Mouse (Mus musculus) embryonic facial prominence, embryonic 11.5 days (tissue): Measurements from ENCODE around the gene Vegfc. TPM values are rescaled to one million over a fixed set of nuclear protein-coding genes. Genes with fewer than 3 reads are reported as not detected.

Source experiments
- ATAC-seq: fragments of 200-750 bp; cut with Nextera tagmentation; replicated peaks from 2 replicates; pipeline ENCODE4 v1.8.0; 2017; ENCODE audit warnings: low read depth; ENCODE audit not compliant: insufficient number of reproducible peaks, low FRiP score, low TSS enrichment
- DNase-seq: peaks from one replicate; pipeline ENCODE4 v3.0.0-alpha.2; 2015; ENCODE audit warnings: low spot score
- H3K27ac ChIP-seq: fragments of 300-500 bp; sonication (generic); replicated peaks from 2 replicates; pipeline ENCODE4 v1.5.1; 2014; ENCODE audit warnings: mild to moderate bottlenecking, low read depth, low read length, control low read depth
- H3K27me3 ChIP-seq: fragments of 300-500 bp; sonication (generic); 2 replicates; pipeline ENCODE4 v1.6.1; 2014; ENCODE audit warnings: mild to moderate bottlenecking, low read length, moderate library complexity, mixed read lengths; ENCODE audit not compliant: control insufficient read depth, insufficient read depth
- H3K36me3 ChIP-seq: fragments of 300-500 bp; sonication (generic); replicated peaks from 2 replicates; pipeline ENCODE4 v1.6.1; 2014; ENCODE audit warnings: low read depth, mild to moderate bottlenecking, low read length, moderate library complexity, mixed read lengths; ENCODE audit not compliant: control insufficient read depth, insufficient read depth
- H3K4me1 ChIP-seq: fragments of 300-500 bp; sonication (generic); 2 replicates; pipeline ENCODE4 v1.6.1; 2014; ENCODE audit warnings: low read length, mixed read lengths; ENCODE audit not compliant: control insufficient read depth, insufficient read depth
- H3K4me2 ChIP-seq: fragments of 300-500 bp; sonication (generic); 2 replicates; pipeline ENCODE4 v1.6.1; 2014; ENCODE audit warnings: low read depth, mild to moderate bottlenecking, control low read depth, low read length, moderate library complexity
- H3K4me3 ChIP-seq: fragments of 300-500 bp; sonication (generic); 2 replicates; pipeline ENCODE4 v1.5.1; 2014; ENCODE audit warnings: low read depth, low read length, control low read depth
- H3K9ac ChIP-seq: fragments of 300-500 bp; sonication (generic); replicated peaks from 2 replicates; pipeline ENCODE4 v1.6.1; 2014; ENCODE audit warnings: mild to moderate bottlenecking, control low read depth, low read length
- H3K9me3 ChIP-seq: fragments of 300-500 bp; sonication (generic); replicated peaks from 2 replicates; pipeline ENCODE4 v1.6.1; 2016; ENCODE audit warnings: mild to moderate bottlenecking, low read length, inconsistent platforms, mixed read lengths; ENCODE audit not compliant: control insufficient read depth
- WGBS: fragments of 180-500 bp; shearing (Covaris S2); extraction: QIAGEN DNeasy Blood & Tissue Kit; methylation state at CpG from one replicate; pipeline ENCODE4 v1.1.7; 2014; 5-methylcytosine and 5-hydroxymethylcytosine counted together
- polyA plus RNA-seq: library from polyadenylated mRNA; unstranded; fragments of >200 nt; fragmentation: Nextera tagmentation; extraction: Ambion mirVana; gene quantifications from 2 replicates; pipeline ENCODE4 v1.2.1, GENCODE M21; 2014

The Vegfc gene
- 9.4 and 11.0 TPM in 2 replicates for polyA plus RNA-seq

DNA sequence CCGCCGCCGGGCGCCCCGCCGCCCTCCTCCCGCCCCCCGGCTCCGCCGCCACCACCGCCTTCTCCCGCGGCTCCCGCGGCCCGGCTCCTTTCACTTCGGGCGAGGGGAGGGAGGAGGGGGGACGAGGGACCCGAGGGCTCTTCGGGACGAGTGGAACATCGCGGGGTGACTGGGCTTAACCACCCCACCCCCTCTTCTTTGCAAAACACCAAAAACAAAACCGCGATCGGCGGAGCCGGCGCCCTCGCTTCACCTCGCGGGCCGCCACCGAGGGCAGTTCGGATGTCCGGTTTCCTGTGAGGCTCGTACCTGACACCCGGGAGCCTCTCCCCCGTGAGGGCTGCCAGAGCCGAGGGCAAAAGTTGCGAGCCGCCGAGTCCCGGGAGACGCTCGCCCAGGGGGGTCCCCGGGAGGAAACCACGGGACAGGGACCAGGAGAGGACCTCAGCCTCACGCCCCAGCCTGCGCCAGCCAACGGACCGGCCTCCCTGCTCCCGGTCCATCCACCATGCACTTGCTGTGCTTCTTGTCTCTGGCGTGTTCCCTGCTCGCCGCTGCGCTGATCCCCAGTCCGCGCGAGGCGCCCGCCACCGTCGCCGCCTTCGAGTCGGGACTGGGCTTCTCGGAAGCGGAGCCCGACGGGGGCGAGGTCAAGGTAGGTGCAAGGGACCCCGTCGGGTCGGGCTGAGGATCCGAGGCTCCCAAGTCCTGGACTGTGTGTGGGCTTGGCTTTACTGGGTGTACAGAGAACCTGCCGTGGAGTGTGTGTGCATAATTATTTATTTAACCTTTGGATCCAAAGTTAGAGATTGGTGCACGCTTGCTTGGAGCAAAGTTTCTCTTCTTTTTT lies at the start of gene Vegfc:
Vegfc (plus strand) TSS at position 336 of the 850 bp plus-strand sequence.
- H3K27ac ChIP-seq = peak within 1 kb of the TSS; percentile 60
- H3K4me2 ChIP-seq = peak within 1 kb of the TSS; percentile 81
- DNase-seq = peak; percentile 65
- peak within 1 kb of the TSS; percentile 70 for H3K9ac ChIP-seq
- no peaks in the 10 kb centered on the region; the same call in 1 of the 2 replicates for H3K4me1 ChIP-seq
- H3K36me3 ChIP-seq = no peaks in the 10 kb centered on the region
- 0% methylated on average over 59 of the region's 79 CpGs for WGBS
- peak within 1 kb of the TSS; percentile 73 for H3K4me3 ChIP-seq
- H3K9me3 ChIP-seq = no peaks in the 10 kb centered on the region
- H3K27me3 ChIP-seq = no peaks in the 10 kb centered on the region
- ATAC-seq = peak; percentile 82

DNA sequence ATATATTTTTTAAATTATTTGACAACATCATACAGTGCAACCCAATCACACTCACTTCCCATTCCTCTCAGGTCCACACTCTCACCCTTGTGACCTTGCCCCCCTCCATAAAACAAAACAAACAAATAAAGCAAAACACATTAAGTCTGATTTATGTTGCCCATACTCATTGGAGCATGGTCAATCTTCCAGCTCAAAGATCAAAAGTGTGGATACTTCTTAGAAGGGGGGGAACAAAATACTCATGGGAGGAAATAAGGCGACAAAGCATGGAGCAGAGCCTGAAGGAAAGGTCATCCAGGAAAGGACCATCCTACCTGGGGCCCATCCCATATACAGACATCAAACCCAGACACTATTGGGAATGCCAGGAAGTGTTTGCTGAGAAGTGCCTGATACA lies 42.8 kb upstream of the Vegfc start:
- Histone ChIP-seq H3K9me3 (no peaks in the 10 kb centered on the region), H3K9ac (no peak overlapping the region), H3K36me3 (no peaks in the 10 kb centered on the region), H3K27ac (no peak overlapping the region), H3K4me2 (no peak overlapping the region), H3K27me3 (no peaks in the 10 kb centered on the region), H3K4me1 (no peaks in the 10 kb centered on the region), H3K4me3 (no peak overlapping the region)
- WGBS = 77% methylated on average over 1 of the region's 1 CpGs
- DNase-seq (no peak), ATAC-seq (no peak)

DNA sequence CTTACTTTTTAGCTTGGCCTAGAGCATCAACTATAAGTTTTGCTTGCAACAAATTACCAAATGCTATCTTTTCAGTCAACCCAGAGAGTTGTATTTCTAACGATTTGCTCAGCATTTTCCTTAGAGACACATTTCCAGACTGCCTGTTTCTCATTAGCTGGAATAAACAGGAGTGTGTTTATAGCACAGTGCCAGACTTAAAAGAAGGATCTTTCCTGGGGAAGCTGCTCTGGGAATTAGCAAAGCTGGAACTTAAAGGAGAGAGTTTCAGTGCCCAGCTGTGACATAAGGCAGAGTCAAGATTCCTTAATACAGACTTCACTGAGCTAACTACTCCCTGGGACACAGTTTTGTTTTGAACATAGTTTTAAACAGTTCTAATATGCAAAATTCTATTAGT lies 34.8 kb upstream of the Vegfc start:
- no peak overlapping the region for H3K9ac ChIP-seq
- DNase-seq = peak; percentile 70
- no peak overlapping the region for H3K4me2 ChIP-seq
- WGBS = 9% methylated on average over 1 of the region's 1 CpGs
- no peak overlapping the region for H3K27ac ChIP-seq
- H3K4me3 ChIP-seq = no peak overlapping the region
- no peaks in the 10 kb centered on the region for H3K36me3 ChIP-seq
- no peaks in the 10 kb centered on the region for H3K9me3 ChIP-seq
- no peaks in the 10 kb centered on the region for H3K27me3 ChIP-seq
- no peak for ATAC-seq
- no peaks in the 10 kb centered on the region for H3K4me1 ChIP-seq

DNA sequence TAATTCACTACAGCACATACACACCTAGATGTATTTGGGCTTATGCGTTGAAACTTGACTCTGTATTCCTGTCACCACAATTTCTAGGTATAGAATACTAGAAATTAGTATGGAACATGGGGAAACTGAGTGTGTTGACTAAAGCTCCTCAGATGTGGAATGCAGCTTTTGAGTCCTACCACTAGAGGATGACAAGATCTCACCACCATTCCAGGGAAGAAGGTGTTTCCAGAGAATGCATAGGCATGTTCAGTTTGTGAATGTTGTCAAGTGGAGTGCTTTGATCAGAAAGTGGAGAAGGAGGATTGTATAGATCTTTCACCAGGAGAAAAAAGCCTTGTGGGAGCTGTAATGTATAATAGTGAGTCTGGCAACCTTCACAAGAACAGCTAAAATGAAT lies 33.9 kb upstream of the Vegfc start:
- no peaks in the 10 kb centered on the region for H3K36me3 ChIP-seq
- no peak overlapping the region for H3K9ac ChIP-seq
- no peak overlapping the region for H3K4me3 ChIP-seq
- WGBS = 86% methylated on average over 1 of the region's 1 CpGs
- no peak overlapping the region for H3K27ac ChIP-seq
- ATAC-seq (no peak), DNase-seq (no peak)
- no peak overlapping the region for H3K4me2 ChIP-seq
- no peaks in the 10 kb centered on the region for H3K27me3 ChIP-seq
- no peaks in the 10 kb centered on the region for H3K9me3 ChIP-seq
- no peaks in the 10 kb centered on the region for H3K4me1 ChIP-seq

DNA sequence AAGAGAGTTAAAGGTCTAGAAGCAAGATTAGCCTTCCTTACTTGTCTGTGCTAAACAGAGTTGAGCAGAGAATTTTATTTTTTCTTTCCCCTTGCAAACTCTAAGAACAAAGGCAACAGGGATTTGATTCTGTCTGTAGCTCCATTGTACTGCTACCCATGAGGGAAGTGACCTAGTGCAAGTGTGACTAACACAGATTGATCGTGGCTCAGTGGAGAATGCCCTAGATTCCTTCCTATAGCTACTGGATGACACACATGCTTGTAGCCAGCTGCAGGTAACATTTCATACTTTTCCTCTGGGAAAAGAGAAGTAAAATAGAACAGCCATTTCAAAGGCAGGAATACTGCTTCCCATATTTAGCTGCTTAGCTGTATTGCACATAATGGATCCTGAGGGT lies 24.2 kb upstream of the Vegfc start:
- H3K4me1 ChIP-seq = no peaks in the 10 kb centered on the region
- no peak overlapping the region for H3K9ac ChIP-seq
- H3K36me3 ChIP-seq = no peaks in the 10 kb centered on the region
- H3K9me3 ChIP-seq = no peaks in the 10 kb centered on the region
- DNase-seq (no peak), ATAC-seq (no peak)
- no peak overlapping the region for H3K27ac ChIP-seq
- WGBS = 8% methylated on average over 1 of the region's 1 CpGs
- no peak overlapping the region for H3K4me2 ChIP-seq
- H3K27me3 ChIP-seq = no peaks in the 10 kb centered on the region
- H3K4me3 ChIP-seq = no peak overlapping the region

DNA sequence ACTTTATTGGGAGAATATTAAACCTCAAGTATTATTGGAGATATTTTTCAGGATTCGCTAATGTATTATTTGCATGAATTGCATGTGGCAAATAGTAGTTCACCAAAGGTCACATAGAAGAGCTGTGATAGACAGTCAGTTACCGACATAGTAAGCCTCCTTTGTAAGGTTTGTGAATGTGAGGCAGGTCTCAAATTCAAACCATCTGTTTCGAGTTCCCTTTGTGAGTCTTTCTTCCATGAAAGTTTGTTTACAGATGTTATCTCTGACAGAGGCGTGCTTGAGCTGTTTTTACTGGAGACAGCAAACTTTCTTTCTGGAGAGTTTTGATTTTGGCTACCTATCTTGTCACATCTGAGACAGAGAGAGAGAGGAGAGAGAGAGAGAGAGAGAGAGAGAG lies 11.9 kb upstream of the Vegfc start:
- H3K4me2 ChIP-seq = no peak overlapping the region
- H3K36me3 ChIP-seq = no peaks in the 10 kb centered on the region
- H3K4me1 ChIP-seq = no peaks in the 10 kb centered on the region
- ATAC-seq = no peak
- no peak overlapping the region for H3K9ac ChIP-seq
- H3K4me3 ChIP-seq = no peak overlapping the region
- peak; percentile 80 for DNase-seq
- no peaks in the 10 kb centered on the region for H3K9me3 ChIP-seq
- no peaks in the 10 kb centered on the region for H3K27me3 ChIP-seq
- H3K27ac ChIP-seq = no peak overlapping the region
- WGBS = 13% methylated on average over 4 of the region's 4 CpGs

DNA sequence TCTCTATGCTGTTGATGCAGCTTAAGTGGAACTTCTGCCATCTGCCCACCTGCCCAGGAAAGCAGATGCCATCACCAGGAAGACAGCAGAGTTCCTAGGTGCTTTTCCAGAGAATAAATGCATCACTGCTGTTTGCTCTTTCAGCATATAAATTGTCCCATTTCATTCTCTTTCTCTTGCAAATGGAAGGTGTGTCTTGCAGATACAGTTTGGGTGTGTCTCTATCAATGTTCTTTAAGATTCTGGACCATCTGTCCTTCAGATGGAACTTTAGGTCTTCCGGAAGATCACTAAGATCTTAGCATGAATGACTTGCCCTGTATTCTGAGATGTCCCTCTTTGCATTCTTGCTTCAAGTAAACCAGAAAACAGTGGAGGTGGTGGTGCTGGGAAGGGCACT lies 1.1 kb upstream of the Vegfc start:
- Histone ChIP-seq H3K9ac (no peak overlapping the region), H3K4me1 (no peaks in the 10 kb centered on the region; the same call in 1 of the 2 replicates), H3K4me3 (peak overlapping the region; percentile 73), H3K27me3 (no peaks in the 10 kb centered on the region), H3K27ac (no peak overlapping the region), H3K36me3 (no peaks in the 10 kb centered on the region), H3K9me3 (no peaks in the 10 kb centered on the region), H3K4me2 (peak overlapping the region; percentile 81)
- ATAC-seq (no peak), DNase-seq (no peak)
- 48% methylated on average over 1 of the region's 1 CpGs for WGBS

DNA sequence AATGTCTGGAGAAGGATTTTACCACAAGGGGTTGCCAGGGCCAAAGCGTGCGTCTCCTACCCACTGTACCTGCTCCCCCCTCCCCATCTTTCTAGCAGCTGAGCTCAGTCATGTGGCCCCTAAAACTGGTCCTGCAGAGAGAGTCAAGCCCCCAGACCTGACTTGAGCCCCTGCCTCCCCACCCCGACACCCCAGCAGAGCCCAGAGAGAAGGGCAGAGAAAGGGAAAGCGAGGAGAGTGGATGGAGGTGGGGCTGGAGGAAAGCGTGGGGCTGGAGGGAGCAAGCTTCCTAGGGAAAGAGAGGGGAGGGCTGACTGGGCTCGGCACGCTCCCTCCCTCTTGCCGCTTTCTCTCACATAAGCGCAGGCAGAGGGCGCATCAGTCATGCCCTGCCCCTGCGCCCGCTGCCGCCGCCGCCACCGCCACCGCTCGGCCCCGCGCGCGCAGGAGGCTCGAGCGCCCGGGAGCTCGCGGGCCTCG lies 575 bp upstream of the Vegfc start:
- ATAC-seq (peak; percentile 87), DNase-seq (peak; percentile 82)
- Histone ChIP-seq H3K9ac (peak overlapping the region; percentile 70), H3K4me3 (peak overlapping the region; percentile 73), H3K4me1 (no peaks in the 10 kb centered on the region; the same call in 1 of the 2 replicates), H3K4me2 (peak overlapping the region; percentile 81), H3K27me3 (no peaks in the 10 kb centered on the region), H3K36me3 (no peaks in the 10 kb centered on the region), H3K9me3 (no peaks in the 10 kb centered on the region), H3K27ac (peak overlapping the region; percentile 60)
- under 1% methylated on average over 14 of the region's 28 CpGs for WGBS
